Mouse (Mus musculus) C2C12 (cell line): ENCODE results near the gene Trio. TPM values are rescaled to one million over a fixed set of nuclear protein-coding genes. Genes with fewer than 3 reads are reported as not detected.

Experiments
- H3K27me3 ChIP-seq: one replicate; pipeline ENCODE4 v1.6.1; 2011; ENCODE audit not compliant: control insufficient read depth, insufficient read depth, insufficient read length
- H3K36me3 ChIP-seq: one replicate; pipeline ENCODE4 v1.6.1; 2011; ENCODE audit not compliant: control insufficient read depth, insufficient read depth
- H3K4me3 ChIP-seq: one replicate; pipeline ENCODE4 v1.5.1; 2011; ENCODE audit warnings: mild to moderate bottlenecking, control low read depth; ENCODE audit not compliant: poor library complexity, insufficient read depth, severe bottlenecking
- H3K79me2 ChIP-seq: one replicate; pipeline ENCODE4 v1.6.1; 2011; ENCODE audit not compliant: control insufficient read depth, insufficient read depth
- H3K79me3 ChIP-seq: one replicate; pipeline ENCODE4 v1.6.1; 2011; ENCODE audit warnings: low read depth, control low read depth
- H3ac ChIP-seq: one replicate; pipeline ENCODE3; 2011; ENCODE audit warnings: low read depth; ENCODE audit not compliant: control insufficient read depth, insufficient read length
- CEBPB ChIP-seq: IDR thresholded peaks from one replicate; pipeline ENCODE4 v1.6.1; 2011; ENCODE audit warnings: low read depth, mild to moderate bottlenecking, control low read depth, moderate library complexity
- CTCF ChIP-seq: IDR thresholded peaks from one replicate; pipeline ENCODE4 v1.5.1; 2011; ENCODE audit not compliant: control insufficient read depth, insufficient read depth, insufficient read length
- FOSL1 ChIP-seq: IDR thresholded peaks from one replicate; pipeline ENCODE4 v1.8.0; 2011; ENCODE audit warnings: mild to moderate bottlenecking, low read length; ENCODE audit not compliant: poor library complexity, insufficient read depth, severe bottlenecking
- MAX ChIP-seq: IDR thresholded peaks from one replicate; pipeline ENCODE4 v1.6.1; 2011; ENCODE audit warnings: mild to moderate bottlenecking, control low read depth
- MYOD1 ChIP-seq: IDR thresholded peaks from one replicate; pipeline ENCODE4 v1.6.1; 2011; ENCODE audit warnings: low read depth; ENCODE audit not compliant: control insufficient read depth, insufficient read length
- MYOG ChIP-seq: IDR thresholded peaks from one replicate; pipeline ENCODE4 v1.6.1; 2011; ENCODE audit not compliant: control insufficient read depth, insufficient read length; ENCODE audit errors: extremely low read depth
- USF1 ChIP-seq: IDR thresholded peaks from one replicate; pipeline ENCODE4 v1.6.1; 2011; ENCODE audit warnings: low read depth, mild to moderate bottlenecking, control low read depth, moderate library complexity
- polyA plus RNA-seq: library from polyadenylated mRNA; unstranded; fragments of >200 nt; fragmentation: generic; extraction: Trizol; gene quantifications from one replicate; pipeline ENCODE4 v1.2.1, GENCODE M21; 2012; ENCODE audit warnings: missing spikeins

Trio gene
- polyA plus RNA-seq, 1 experiment = 26.2 TPM

DNA sequence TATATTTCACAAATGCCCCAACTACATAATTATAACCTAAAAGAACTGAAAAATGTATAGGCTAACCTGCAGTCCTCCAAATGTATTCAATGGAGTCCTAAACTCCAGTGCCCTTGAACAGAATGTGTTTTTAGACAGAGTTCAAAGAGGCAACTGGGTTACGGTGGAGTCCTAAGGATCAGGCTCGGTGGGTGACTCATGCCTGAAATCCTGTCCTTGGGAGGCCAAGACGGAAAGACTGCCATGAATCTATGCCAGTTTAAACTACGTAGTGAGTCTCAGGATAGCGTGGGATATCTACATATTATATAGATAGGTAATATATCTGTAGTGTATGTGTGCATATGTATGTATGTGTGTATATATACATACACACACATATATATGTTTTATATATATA is 234.5 kb downstream of the Trio start:
- peaks cover 7% of the 10 kb centered on the region for H3K79me2 ChIP-seq
- H3K79me3 ChIP-seq = no peaks in the 10 kb centered on the region
- no peak overlapping the region for H3ac ChIP-seq
- no peaks in the 10 kb centered on the region for H3K27me3 ChIP-seq
- H3K36me3 ChIP-seq = peaks cover 19% of the 10 kb centered on the region
- TF ChIP-seq MYOD1 = no peak
- TF ChIP-seq CEBPB = no peak
- no peak for TF ChIP-seq FOSL1
- TF ChIP-seq CTCF = no peak
- TF ChIP-seq MAX = no peak
- no peak for TF ChIP-seq USF1
- TF ChIP-seq MYOG = no peak
- H3K4me3 ChIP-seq = no peak overlapping the region

GRCm38 (mm10) chr15:27790699-27791098 is 234.9 kb downstream of the Trio start:
- Histone ChIP-seq H3K36me3 (peaks cover 15% of the 10 kb centered on the region), H3K79me3 (no peaks in the 10 kb centered on the region), H3K79me2 (peaks cover 7% of the 10 kb centered on the region), H3ac (no peak overlapping the region), H3K4me3 (no peak overlapping the region), H3K27me3 (no peaks in the 10 kb centered on the region)
- no peak for TF ChIP-seq CTCF
- no peak for TF ChIP-seq FOSL1
- TF ChIP-seq USF1 = no peak
- TF ChIP-seq MYOD1 = no peak
- TF ChIP-seq MAX = no peak
- no peak for TF ChIP-seq CEBPB
- no peak for TF ChIP-seq MYOG

GRCm38 (mm10) chr15:27789325-27789724 is 236.3 kb downstream of the Trio start:
- H3K36me3 ChIP-seq = peaks cover 7% of the 10 kb centered on the region
- H3K79me2 ChIP-seq = peaks cover 7% of the 10 kb centered on the region
- H3K4me3 ChIP-seq = no peak overlapping the region
- no peaks in the 10 kb centered on the region for H3K27me3 ChIP-seq
- no peak for TF ChIP-seq MAX
- no peak for TF ChIP-seq MYOD1
- TF ChIP-seq MYOG = no peak
- no peak for TF ChIP-seq CEBPB
- no peaks in the 10 kb centered on the region for H3K79me3 ChIP-seq
- H3ac ChIP-seq = no peak overlapping the region

GRCm38 (mm10) chr15:27788122-27788759 is 237.4 kb downstream of the Trio start:
- Histone ChIP-seq H3K79me3 (no peaks in the 10 kb centered on the region), H3K4me3 (no peak overlapping the region), H3K36me3 (peaks cover 5% of the 10 kb centered on the region), H3ac (no peak overlapping the region), H3K79me2 (peaks cover 7% of the 10 kb centered on the region), H3K27me3 (no peaks in the 10 kb centered on the region)
- TF ChIP-seq CTCF = no peak

DNA sequence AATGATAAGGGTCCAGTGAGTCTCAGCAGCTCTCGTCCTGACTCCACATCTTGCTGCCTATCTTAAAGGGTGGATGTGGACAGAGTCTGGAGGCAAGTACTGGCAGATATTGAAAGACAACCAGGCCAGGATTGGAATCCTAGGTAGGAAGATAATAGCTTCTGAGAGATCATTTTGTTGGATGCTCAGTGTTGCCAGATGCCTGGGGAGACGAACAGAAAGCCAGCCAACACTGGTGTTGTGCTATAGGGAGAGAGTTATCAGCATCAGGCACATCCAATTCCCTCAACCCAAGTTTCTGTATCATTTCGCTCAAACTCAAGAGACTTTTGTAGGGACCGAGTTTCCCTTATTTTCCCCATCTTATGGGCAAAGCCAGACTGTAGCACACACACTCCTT is 238.5 kb downstream of the Trio start:
- H3K4me3 ChIP-seq = no peak overlapping the region
- TF ChIP-seq FOSL1 (no peak), MYOG (no peak), MAX (no peak), CTCF (no peak), CEBPB (no peak), USF1 (no peak), MYOD1 (no peak)
- peaks cover 5% of the 10 kb centered on the region for H3K36me3 ChIP-seq
- no peaks in the 10 kb centered on the region for H3K79me3 ChIP-seq
- no peak overlapping the region for H3ac ChIP-seq
- H3K27me3 ChIP-seq = no peaks in the 10 kb centered on the region
- peaks cover 7% of the 10 kb centered on the region for H3K79me2 ChIP-seq

DNA sequence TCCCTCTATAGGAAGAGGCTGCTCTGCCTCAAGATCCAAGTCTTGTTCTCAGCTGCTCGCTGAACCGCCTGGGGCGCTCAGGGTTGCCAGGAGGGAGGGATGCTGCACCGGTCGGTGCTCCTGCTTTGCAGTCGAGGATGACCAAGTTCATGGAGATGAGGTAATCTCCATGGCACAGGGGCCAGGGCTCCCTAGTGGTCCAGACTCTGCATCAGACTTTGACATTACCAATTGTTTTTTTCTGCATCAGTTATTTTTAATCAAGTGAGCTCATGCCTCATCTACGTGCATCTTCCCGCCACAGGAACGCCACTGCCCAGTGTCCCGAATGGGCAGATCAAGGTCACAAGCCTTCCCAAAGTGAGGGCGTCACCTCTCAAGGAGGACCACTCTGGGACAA is 239.2 kb downstream of the Trio start:
- Histone ChIP-seq H3K79me2 (peaks cover 13% of the 10 kb centered on the region), H3K4me3 (no peak overlapping the region), H3K36me3 (peaks cover 5% of the 10 kb centered on the region), H3K79me3 (no peaks in the 10 kb centered on the region), H3K27me3 (no peaks in the 10 kb centered on the region), H3ac (no peak overlapping the region)
- no peak for TF ChIP-seq FOSL1
- TF ChIP-seq CTCF = no peak
- no peak for TF ChIP-seq MYOG
- no peak for TF ChIP-seq USF1
